Mouse (Mus musculus): ENCODE data around the gene Adgrl3. TPM values are rescaled to one million over a fixed set of nuclear protein-coding genes. Genes with fewer than 3 reads are reported as not detected.

The Adgrl3 gene
- polyA plus RNA-seq, 1 experiment, result 15.8 TPM

DNA sequence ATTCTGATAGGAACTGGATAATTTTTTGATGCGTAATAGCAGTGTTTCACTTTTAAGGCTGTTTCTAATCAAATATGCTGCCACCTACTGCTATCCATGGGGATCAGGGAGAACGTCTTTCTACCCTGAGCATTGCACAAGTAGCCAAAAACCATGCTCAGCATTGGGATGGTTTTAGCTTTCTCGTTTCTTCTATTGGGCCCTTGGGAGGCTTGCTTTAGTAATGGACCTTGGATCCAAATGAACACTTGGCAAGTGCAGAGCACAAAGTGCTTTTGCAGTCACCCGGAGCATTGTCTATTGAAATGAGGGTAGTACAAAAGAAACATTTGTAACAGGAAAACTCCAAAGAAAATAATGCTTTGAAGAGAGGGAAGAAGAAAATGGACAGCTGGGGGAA, 620.2 kb downstream of the Adgrl3 start:
- no peak overlapping the region for H3K4me2 ChIP-seq (ENCODE audit: low read depth)
- H3K4me3 ChIP-seq, result no peak overlapping the region
- no peak overlapping the region for H3ac ChIP-seq (ENCODE audit: control insufficient read depth, insufficient read length)
- TF ChIP-seq POLR2A (IDR thresholded peaks at IDR 0.05; ENCODE audit: insufficient read length, low read depth) (no peak), SRF (IDR thresholded peaks at IDR 0.05; ENCODE audit: control insufficient read depth, insufficient read length, low read depth) (no peak)
- H3K27me3 ChIP-seq (ENCODE audit: control insufficient read depth, insufficient read depth, insufficient read length), result no peaks in the 10 kb centered on the region
- H3K36me3 ChIP-seq (ENCODE audit: control insufficient read depth, insufficient read depth), result no peaks in the 10 kb centered on the region
- H3K79me2 ChIP-seq (ENCODE audit: control insufficient read depth, insufficient read depth), result no peaks in the 10 kb centered on the region

DNA sequence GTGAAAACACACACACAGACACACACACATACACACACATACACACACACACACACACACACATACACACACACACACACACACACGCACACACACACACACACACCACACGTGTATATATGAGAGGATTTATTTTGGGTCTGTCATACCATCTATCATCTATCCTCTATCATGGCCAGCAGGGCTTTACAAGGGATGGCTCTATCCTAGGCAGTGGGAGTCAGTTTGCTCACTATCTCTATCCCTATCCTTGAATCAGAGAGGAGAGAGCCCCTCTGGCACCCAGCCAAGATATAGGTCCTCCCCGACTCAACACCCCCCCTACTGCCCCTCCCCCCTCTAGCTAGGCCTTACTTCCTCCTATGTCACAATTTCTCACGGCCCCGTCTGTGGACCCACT, 625.6 kb downstream of the Adgrl3 start:
- Histone ChIP-seq H3K79me2 (ENCODE audit: control insufficient read depth, insufficient read depth) (no peaks in the 10 kb centered on the region), H3K27me3 (ENCODE audit: control insufficient read depth, insufficient read depth, insufficient read length) (no peaks in the 10 kb centered on the region), H3K4me3 (no peak overlapping the region), H3K4me2 (ENCODE audit: low read depth) (no peak overlapping the region), H3K36me3 (ENCODE audit: control insufficient read depth, insufficient read depth) (peaks cover 3% of the 10 kb centered on the region), H3ac (ENCODE audit: control insufficient read depth, insufficient read length) (no peak overlapping the region)
- TF ChIP-seq REST (IDR thresholded peaks at IDR 0.05; ENCODE audit: insufficient read depth, insufficient read length) (no peak), TCF3 (IDR thresholded peaks at IDR 0.05; ENCODE audit: insufficient read length, low read depth) (no peak), MAX (IDR thresholded peaks at IDR 0.05; ENCODE audit: low read depth) (no peak), SRF (IDR thresholded peaks at IDR 0.05; ENCODE audit: control insufficient read depth, insufficient read length, low read depth) (no peak), POLR2A (IDR thresholded peaks at IDR 0.05; ENCODE audit: insufficient read length, low read depth) (no peak), E2F4 (IDR thresholded peaks at IDR 0.05; ENCODE audit: insufficient read depth) (no peak), CEBPB (IDR thresholded peaks at IDR 0.05; ENCODE audit: insufficient read depth, poor library complexity, severe bottlenecking) (no peak), USF1 (IDR thresholded peaks at IDR 0.05; ENCODE audit: low read depth) (no peak), TCF12 (IDR thresholded peaks at IDR 0.05; ENCODE audit: insufficient read depth, poor library complexity, severe bottlenecking) (no peak), MYOG (IDR thresholded peaks at IDR 0.05; ENCODE audit: control insufficient read depth in 1 of 3, insufficient read depth in 1 of 3, insufficient read length in 2 of 3, low read depth in 2 of 3) (no peak), MYOD1 (IDR thresholded peaks at IDR 0.05; ENCODE audit: control insufficient read depth in 1 of 3, insufficient read length in 2 of 3, low read depth in 2 of 3) (no peak), POLR2AphosphoS2 (IDR thresholded peaks at IDR 0.05; ENCODE audit: insufficient read length, low read depth) (no peak)

DNA sequence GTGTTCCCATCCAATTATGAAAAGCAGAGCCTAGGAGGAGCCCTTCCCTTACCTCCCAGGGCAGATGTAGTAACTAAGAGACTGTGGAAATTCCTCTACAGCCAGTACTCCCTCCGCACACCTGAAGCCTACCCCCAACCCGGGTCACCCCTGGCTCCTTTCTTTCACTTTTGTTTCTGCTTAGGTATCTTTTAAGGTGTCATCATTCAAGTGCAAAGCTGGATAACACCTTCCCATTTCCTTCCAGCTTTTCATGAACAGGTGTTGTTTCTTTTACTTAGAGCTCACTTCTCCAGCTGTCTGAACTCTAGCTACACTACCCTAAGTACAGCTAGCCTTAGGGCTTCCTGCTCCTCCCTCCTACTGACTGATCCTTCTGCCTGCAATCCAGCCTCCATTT, 634.0 kb downstream of the Adgrl3 start:
- TF ChIP-seq TCF3 (IDR thresholded peaks at IDR 0.05; ENCODE audit: insufficient read length, low read depth) (no peak), POLR2AphosphoS2 (IDR thresholded peaks at IDR 0.05; ENCODE audit: insufficient read length, low read depth) (no peak), SRF (IDR thresholded peaks at IDR 0.05; ENCODE audit: control insufficient read depth, insufficient read length, low read depth) (no peak), USF1 (IDR thresholded peaks at IDR 0.05; ENCODE audit: low read depth) (no peak), CEBPB (IDR thresholded peaks at IDR 0.05; ENCODE audit: insufficient read depth, poor library complexity, severe bottlenecking) (no peak), MYOG (IDR thresholded peaks at IDR 0.05; ENCODE audit: control insufficient read depth in 1 of 3, insufficient read depth in 1 of 3, insufficient read length in 2 of 3, low read depth in 2 of 3) (no peak), E2F4 (IDR thresholded peaks at IDR 0.05; ENCODE audit: insufficient read depth) (no peak), MYOD1 (IDR thresholded peaks at IDR 0.05; ENCODE audit: control insufficient read depth in 1 of 3, insufficient read length in 2 of 3, low read depth in 2 of 3) (no peak), REST (IDR thresholded peaks at IDR 0.05; ENCODE audit: insufficient read depth, insufficient read length) (no peak), MAX (IDR thresholded peaks at IDR 0.05; ENCODE audit: low read depth) (no peak), POLR2A (IDR thresholded peaks at IDR 0.05; ENCODE audit: insufficient read length, low read depth) (no peak), TCF12 (IDR thresholded peaks at IDR 0.05; ENCODE audit: insufficient read depth, poor library complexity, severe bottlenecking) (no peak)
- Histone ChIP-seq H3ac (ENCODE audit: control insufficient read depth, insufficient read length) (no peak overlapping the region), H3K36me3 (ENCODE audit: control insufficient read depth, insufficient read depth) (no peaks in the 10 kb centered on the region), H3K27me3 (ENCODE audit: control insufficient read depth, insufficient read depth, insufficient read length) (no peaks in the 10 kb centered on the region), H3K4me2 (ENCODE audit: low read depth) (no peak overlapping the region), H3K79me2 (ENCODE audit: control insufficient read depth, insufficient read depth) (no peaks in the 10 kb centered on the region), H3K4me3 (no peak overlapping the region)

DNA sequence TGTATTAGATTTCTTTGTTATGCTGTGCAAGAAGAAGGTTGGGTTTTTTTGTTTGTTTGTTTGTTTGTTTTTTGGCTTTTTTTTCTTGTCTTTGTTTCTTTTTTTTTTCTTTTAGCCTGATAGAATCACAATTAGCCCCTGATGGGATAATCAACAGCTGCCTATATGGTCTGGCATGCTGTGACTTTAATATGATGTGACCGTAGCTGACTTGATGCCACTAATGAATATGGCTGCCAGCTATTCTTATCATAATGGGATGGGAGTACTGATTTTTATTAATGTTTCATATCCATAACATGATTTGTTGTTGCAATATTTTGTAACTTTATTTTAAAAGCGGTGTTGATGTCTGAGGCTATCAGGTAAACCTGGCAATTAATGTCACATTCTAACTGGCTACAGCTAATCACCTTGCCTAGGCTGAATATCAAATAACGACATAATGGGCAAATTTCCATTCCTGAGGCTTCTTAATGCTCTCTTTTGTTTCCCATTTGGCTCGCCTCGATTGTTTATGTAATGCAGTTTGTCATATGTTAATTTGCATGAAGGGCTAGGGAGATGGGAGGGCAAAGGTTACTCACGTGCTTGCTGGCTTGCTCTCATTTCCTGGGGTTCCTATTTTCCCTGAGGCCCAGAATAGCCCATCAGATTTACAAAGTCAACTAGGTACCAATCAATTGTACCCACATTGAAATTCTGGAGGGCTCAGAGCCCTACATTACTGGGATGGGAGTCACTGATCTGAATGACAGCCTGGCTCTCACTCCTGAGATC, 641.9 kb downstream of the Adgrl3 start:
- H3ac ChIP-seq (ENCODE audit: control insufficient read depth, insufficient read length), result no peak overlapping the region
- no peaks in the 10 kb centered on the region for H3K79me2 ChIP-seq (ENCODE audit: control insufficient read depth, insufficient read depth)
- H3K4me2 ChIP-seq (ENCODE audit: low read depth), result no peak overlapping the region
- no peak overlapping the region for H3K4me3 ChIP-seq
- H3K27me3 ChIP-seq (ENCODE audit: control insufficient read depth, insufficient read depth, insufficient read length), result no peaks in the 10 kb centered on the region
- TF ChIP-seq MYOG (IDR thresholded peaks at IDR 0.05; ENCODE audit: control insufficient read depth in 1 of 3, insufficient read depth in 1 of 3, insufficient read length in 2 of 3, low read depth in 2 of 3) (no peak), POLR2A (IDR thresholded peaks at IDR 0.05; ENCODE audit: insufficient read length, low read depth) (no peak), USF1 (IDR thresholded peaks at IDR 0.05; ENCODE audit: low read depth) (no peak), E2F4 (IDR thresholded peaks at IDR 0.05; ENCODE audit: insufficient read depth) (no peak), CEBPB (IDR thresholded peaks at IDR 0.05; ENCODE audit: insufficient read depth, poor library complexity, severe bottlenecking) (no peak), POLR2AphosphoS2 (IDR thresholded peaks at IDR 0.05; ENCODE audit: insufficient read length, low read depth) (no peak), SRF (IDR thresholded peaks at IDR 0.05; ENCODE audit: control insufficient read depth, insufficient read length, low read depth) (no peak), MYOD1 (IDR thresholded peaks at IDR 0.05; ENCODE audit: control insufficient read depth in 1 of 3, insufficient read length in 2 of 3, low read depth in 2 of 3) (no peak), MAX (IDR thresholded peaks at IDR 0.05; ENCODE audit: low read depth) (no peak), TCF3 (IDR thresholded peaks at IDR 0.05; ENCODE audit: insufficient read length, low read depth) (no peak), REST (IDR thresholded peaks at IDR 0.05; ENCODE audit: insufficient read depth, insufficient read length) (no peak), TCF12 (IDR thresholded peaks at IDR 0.05; ENCODE audit: insufficient read depth, poor library complexity, severe bottlenecking) (no peak)
- H3K36me3 ChIP-seq (ENCODE audit: control insufficient read depth, insufficient read depth), result peaks cover 5% of the 10 kb centered on the region
